Mouse (Mus musculus) gastrocnemius, adult 18-20 months (tissue): ENCODE data around the gene Tanc1. TPM values are rescaled to one million over a fixed set of nuclear protein-coding genes. Genes with fewer than 3 reads are reported as not detected.

Experiments used
- DNase-seq: peaks from one replicate; pipeline ENCODE4 v3.0.0; 2021; ENCODE audit warnings: low spot score
- total RNA-seq, 2 experiments: library from RNA; stranded (reverse); gene quantifications; 2 replicates each; pipeline ENCODE4 v1.2.3; 2021

Tanc1 gene
- total RNA-seq, 2 experiments from 2014 or later, result 4.8 to 6.6 TPM

DNA sequence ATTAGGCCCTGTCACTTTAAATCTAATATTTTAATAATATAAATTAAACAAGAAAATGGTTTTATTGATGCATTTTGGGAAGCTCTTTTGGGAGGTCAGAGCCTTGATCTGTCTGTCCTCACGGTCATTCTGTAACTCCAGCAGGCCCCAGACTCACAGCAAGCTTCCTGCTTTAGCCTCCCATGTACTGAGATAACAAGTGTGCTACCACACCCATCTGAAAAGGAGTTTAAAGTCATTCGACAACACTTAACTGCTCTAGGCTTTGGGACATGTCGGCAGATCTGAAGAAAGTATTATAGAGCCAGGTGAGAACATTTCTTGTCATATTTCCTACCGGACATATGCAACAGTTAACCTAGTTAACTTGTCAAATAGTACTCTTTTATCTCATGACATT lies 69.3 kb downstream of the Tanc1 start:
- no peak for DNase-seq

DNA sequence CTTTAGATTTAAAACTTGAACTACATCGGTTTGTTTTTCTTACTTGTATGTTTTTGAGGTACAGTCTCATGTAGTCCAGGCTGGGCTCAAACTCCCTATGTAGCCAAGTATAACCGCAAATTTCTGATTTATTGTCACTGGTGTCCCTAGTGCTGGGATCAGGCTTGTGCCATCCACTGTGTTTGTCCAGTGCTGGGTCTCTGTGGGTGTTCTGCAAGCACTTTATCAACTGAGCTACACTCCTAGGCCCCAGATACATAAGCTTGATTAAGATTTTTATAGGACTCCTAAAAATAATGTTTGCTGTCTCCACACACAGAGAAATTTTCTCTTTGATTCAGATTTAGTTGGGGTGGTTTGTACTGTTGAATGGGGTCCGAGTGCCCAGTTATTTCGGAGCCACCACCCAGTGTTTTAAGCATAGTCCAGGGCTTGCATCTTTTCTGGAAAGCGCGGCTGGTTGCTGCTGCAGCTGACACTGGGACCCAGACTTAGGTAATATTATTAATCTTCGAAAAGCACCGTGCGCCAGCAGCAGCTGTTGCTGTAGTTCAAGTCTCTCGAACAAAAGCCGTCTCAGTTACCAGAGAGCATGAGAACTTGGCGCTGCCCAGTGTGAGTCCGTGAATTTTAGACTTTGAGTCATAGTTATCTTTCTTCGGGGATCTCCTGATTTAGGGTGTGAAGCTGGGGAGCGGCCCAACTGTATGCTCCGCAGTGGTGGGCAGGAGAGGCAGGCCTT lies 73.2 kb downstream of the Tanc1 start:
- DNase-seq, result no peak

GRCm38 (mm10) chr2:59685606-59685950 lies 73.7 kb downstream of the Tanc1 start:
- no peak for DNase-seq

DNA sequence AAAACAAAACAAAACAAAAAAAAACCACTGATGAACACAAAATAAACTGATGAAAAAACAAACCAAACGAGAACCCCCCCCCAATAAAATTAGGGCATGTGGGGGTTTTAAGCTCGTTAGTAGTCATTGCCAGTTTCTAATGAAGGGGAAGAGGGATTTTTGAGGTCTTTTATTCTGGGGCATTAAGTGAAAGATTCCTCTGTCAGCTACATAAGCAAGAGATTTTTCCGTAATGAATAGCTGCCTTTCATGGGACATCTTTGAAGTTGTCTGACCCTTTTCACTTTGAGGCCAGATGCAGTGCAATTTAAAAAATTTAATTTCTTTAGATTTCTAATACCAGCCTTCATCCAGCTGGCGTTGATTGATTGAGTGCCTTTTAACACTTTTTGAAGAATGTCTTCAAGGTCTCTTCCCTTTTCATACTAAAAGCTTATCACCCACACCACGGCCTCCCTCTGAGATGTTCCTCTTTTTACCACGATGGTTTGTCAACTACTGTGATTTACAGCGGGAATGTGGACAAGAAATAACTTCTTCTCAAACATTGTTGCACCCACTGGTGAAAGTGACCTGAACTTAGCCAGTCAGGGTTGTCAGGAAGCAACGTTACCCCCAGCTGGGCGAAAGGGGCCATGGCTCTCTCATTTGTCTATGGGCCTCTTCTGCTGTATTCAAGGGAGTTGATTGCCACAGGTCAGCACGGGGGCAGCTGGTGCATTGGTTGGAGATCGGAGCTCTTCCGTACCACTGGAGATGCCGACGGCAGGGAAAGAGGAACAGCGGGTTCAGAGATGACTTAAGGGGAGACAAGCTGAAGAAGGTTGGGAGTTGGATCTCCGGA lies 76.6 kb downstream of the Tanc1 start:
- no peak for DNase-seq

- DNase-seq, result no peak
Observed at GRCm38 (mm10) chr2:59691112-59691511, 79.3 kb downstream of the Tanc1 start.

DNA sequence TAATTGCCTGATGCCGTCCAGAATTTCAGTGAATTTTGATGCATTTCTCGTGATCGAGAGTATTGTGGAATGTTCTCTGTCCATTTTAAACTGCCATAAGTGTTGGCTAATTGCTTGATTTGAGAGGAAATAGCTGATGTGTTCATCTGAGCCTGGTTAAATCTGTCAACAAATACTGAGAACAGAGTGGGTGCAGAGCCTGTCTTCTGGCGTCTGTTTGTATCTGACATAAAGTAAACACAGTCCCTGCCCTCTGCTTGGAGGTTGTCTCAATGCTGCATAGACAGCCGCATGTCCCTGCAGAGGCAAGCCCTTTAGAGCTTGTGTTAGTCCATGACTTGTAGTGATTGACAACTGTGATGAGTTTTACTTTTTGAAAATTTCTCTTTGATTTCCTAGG lies 81.6 kb downstream of the Tanc1 start:
- DNase-seq, result no peak

DNA sequence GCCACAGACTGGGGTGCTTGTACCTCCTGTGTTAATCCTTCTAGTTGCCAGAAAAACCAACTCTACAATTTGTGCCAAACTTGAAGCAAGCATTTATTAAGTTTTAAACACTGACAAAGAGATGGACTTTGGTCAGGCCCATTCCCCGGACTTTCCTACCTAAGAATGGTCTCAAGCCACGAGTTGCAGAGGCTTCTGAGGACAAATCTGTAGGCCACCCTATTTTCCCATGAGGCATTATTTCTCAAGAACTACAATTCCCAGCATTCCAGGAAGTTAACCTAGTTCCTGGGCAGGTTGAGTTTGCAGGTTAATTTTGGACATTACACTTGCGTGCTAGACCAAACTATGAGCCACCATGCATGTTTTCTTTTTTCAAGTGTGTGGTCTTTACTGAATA lies 85.3 kb downstream of the Tanc1 start:
- DNase-seq, result no peak

GRCm38 (mm10) chr2:59697722-59698634 lies 86.1 kb downstream of the Tanc1 start:
- no peak for DNase-seq

GRCm38 (mm10) chr2:59698635-59699300 lies 86.9 kb downstream of the Tanc1 start:
- DNase-seq, result no peak

- no peak for DNase-seq
Observed at GRCm38 (mm10) chr2:59699893-59700292, 88.1 kb downstream of the Tanc1 start.

DNA sequence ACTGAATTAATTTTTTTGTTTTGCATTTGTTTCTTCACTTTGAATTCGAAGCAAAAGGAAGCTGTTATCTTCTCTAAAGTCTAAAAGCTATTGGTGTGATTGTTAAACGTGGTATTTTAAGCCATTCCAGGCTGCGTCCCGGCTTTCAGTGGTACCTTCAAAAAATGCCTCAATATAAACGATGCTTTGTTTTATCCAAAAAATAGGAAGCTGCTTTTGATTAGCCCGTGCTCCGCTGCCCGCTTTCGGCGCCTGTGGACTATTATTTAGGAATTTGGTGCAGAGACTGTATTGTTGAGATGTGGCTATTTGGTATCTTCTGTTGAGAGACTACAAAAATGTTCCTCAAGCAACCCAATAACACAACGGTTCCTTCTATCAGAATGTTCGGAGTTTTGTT lies 93.4 kb downstream of the Tanc1 start:
- DNase-seq, result no peak

DNA sequence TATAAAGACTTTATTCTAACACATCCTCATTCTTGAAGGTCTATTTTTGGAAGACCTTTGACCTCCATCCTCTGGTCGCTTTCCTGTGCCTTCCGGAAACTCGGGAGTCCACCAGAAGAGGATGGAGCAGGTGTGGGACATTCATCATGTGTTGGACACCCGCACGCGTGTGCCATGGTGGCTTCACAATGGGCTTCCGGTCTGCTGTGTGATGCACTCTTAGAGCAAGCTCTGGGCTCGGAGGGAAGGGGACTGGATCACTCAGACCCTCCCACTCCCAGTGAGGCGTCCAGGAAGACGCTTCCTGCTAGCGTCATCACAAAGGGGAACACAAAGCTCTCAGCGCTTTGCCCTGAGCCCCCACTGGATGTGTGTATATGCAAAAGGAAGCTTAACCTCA lies 95.0 kb downstream of the Tanc1 start:
- DNase-seq, result no peak

GRCm38 (mm10) chr2:59707922-59708706 lies 96.3 kb downstream of the Tanc1 start:
- no peak for DNase-seq

DNA sequence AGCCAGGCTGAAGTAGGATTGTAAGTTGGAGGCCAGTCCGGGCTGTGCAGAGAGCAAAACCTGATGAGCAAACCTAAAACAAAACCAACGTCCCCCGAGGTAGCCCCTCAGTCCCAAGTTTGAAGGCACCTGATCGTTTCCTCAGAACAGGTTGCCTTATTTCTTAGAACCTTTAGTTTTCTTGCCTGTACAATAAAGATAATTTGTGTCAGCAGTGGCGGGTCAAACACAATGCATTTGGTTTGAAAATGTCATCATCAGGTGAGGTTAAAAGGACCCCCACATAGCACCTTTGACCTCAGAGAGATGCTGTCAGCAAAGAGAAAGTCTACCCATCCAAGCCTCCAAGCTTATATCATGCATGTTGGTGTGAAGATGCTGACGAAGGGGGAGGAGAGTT lies 98.9 kb downstream of the Tanc1 start:
- no peak for DNase-seq

DNA sequence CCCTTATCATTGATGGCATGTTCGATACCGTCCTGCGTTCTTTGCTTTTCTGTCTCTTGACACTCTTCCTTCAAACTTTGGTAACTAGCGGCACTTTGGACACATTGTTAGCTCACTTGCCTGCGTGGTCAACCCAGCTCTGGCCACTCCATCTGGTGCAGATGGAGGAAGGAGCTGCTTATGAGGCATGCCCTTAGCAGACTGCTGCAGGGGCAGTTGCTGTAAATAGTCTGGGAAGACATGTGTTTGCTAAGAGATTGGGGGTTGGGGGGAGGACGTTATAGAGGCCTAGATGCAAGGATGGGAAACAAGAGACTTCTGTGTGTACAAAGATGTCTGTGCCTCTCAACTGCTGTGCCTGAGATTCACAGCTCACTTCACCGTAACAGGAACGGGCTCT lies 100.2 kb downstream of the Tanc1 start:
- DNase-seq, result no peak

GRCm38 (mm10) chr2:59712484-59712883 lies 100.6 kb downstream of the Tanc1 start:
- no peak for DNase-seq

DNA sequence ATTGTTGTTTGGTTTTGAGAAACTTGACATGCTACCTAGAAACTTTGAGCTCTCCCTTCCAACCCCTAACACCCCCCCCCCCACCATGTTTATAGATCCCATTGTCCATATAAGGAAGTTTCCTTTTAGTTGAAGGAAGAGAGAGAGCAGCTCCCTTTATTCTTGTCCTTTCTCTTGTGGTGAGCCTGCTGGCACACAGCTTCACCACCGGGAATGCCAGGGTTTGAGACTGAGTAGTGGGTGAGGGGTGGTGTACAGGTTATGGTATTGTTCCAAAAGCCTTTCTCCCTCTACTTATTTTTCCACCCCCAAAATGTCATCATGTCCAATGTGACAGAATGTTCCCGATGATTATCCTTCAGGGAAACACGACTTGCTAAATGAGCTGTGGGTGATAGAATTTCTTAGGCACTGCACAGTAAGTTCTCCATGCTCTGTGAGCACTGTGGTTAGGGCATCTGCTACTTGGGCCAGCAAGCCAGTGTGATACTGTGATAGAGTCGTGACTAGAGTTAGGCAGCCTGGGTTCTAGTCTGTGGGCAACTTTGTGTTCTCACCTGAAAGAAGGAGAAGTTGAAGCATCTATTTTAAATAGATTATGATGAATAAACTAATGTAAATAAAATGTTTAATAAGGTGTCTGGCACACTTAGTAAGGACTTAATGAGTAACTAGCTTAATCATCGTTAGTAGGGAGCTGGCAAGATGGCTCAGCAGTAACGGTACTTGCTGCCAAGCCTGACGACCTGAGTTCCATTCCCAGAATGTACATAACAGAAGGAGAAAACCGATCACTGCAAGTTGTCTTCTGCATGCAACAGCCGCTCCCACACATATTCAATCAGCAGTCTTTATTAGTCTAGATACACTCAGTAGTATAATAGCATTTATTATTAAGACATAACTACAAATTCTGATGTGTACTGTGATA lies 102.0 kb downstream of the Tanc1 start:
- no peak for DNase-seq

- no peak for DNase-seq
Observed at GRCm38 (mm10) chr2:59714992-59715391, 103.2 kb downstream of the Tanc1 start.

DNA sequence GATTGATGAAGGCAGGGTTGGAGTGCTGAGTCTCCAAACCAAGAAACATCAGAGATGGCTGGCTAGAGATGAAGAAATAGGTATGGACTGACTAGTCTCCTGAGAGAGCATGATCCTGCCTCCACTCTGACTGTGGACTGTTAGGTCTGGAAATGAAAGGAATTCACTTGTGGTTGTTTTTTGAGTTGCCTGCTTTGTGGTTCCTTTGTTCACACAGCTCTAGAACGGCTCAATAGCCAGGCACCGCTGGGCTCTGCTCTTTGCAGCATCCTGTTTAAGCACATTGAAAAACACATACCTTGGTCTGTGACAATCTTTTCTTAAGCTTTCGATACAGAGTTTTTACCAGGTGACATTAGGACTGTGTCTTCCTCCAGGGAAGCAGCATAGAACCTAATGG lies 104.6 kb downstream of the Tanc1 start:
- DNase-seq, result no peak
